Mouse (Mus musculus) neural tube, embryonic 13.5 days (tissue): ENCODE measurements around the gene Cnot1. TPM values are rescaled to one million over a fixed set of nuclear protein-coding genes. Genes with fewer than 3 reads are reported as not detected.

Experiments used
- microRNA-seq: library from miRNA; unstranded; fragments of <30 nt; microRNA quantifications from one replicate; pipeline ENCODE4, GENCODE M21; 2016
- polyA plus RNA-seq: library from polyadenylated mRNA; unstranded; fragments of >200 nt; fragmentation: Nextera tagmentation; extraction: Ambion mirVana; gene quantifications from 2 replicates; pipeline ENCODE4 v1.2.1, GENCODE M21; 2015

Cnot1 gene
- polyA plus RNA-seq, 1 experiment from 2014 or later: 43.9 TPM

Small RNA genes lying within 50 kb of the gene (microRNA-seq; reads per million reads assigned to microRNA genes)
- 0.89 reads per million for gene Mir7073

Other genes with a start within 250 kb of the Cnot1 start
- not detected in 2 replicates for gene Prss54, start 231.1 kb downstream of the Cnot1 start, polyA plus RNA-seq
- 8.1 and 8.8 TPM in 2 replicates for gene Gins3, start 174.0 kb downstream of the Cnot1 start, polyA plus RNA-seq
- gene Ndrg4, start 130.5 kb downstream of the Cnot1 start, polyA plus RNA-seq: 244 and 275 TPM in 2 replicates
- 20.1 and 24.3 TPM in 2 replicates for gene Setd6, start 91.6 kb downstream of the Cnot1 start, polyA plus RNA-seq
- 284 and 330 TPM in 2 replicates for gene Sap18b, start 17.9 kb upstream of the Cnot1 start, polyA plus RNA-seq
- gene Slc38a7, start 46.1 kb upstream of the Cnot1 start, polyA plus RNA-seq: 22.0 and 22.5 TPM in 2 replicates
- 196 and 201 TPM in 2 replicates for gene Got2, start 81.1 kb upstream of the Cnot1 start, polyA plus RNA-seq